Mouse (Mus musculus) ES-Bruce4 (cell line): Measurements from ENCODE around the gene Olfr558. TPM values are rescaled to one million over a fixed set of nuclear protein-coding genes. Genes with fewer than 3 reads are reported as not detected.

Experiments used
- H3K27ac ChIP-seq: 2 replicates; pipeline ENCODE4 v1.5.1; 2012; ENCODE audit warnings: low read length, inconsistent platforms; ENCODE audit not compliant: insufficient read depth
- H3K27me3 ChIP-seq: 2 replicates; pipeline ENCODE4 v1.6.1; 2012; ENCODE audit warnings: mild to moderate bottlenecking, low read length, inconsistent platforms; ENCODE audit not compliant: control insufficient read depth, poor library complexity, insufficient read depth, severe bottlenecking
- H3K36me3 ChIP-seq: 2 replicates; pipeline ENCODE4 v1.6.1; 2012; ENCODE audit warnings: inconsistent platforms, mild to moderate bottlenecking, low read length, moderate library complexity; ENCODE audit not compliant: control insufficient read depth, poor library complexity, insufficient read depth, severe bottlenecking
- H3K4me1 ChIP-seq: one replicate; pipeline ENCODE4 v1.8.1; 2011; ENCODE audit warnings: low read length; ENCODE audit not compliant: control insufficient read depth, insufficient read depth
- H3K4me3 ChIP-seq: 2 replicates; pipeline ENCODE4 v1.5.1; 2011; ENCODE audit warnings: low read depth, mild to moderate bottlenecking, low read length
- H3K9ac ChIP-seq: 2 replicates; pipeline ENCODE4 v1.6.1; 2012; ENCODE audit warnings: low read depth, mild to moderate bottlenecking, inconsistent platforms; ENCODE audit not compliant: poor library complexity, severe bottlenecking
- H3K9me3 ChIP-seq: replicated peaks from 2 replicates; pipeline ENCODE4 v1.6.1; 2012; ENCODE audit warnings: mild to moderate bottlenecking, low read length, inconsistent platforms; ENCODE audit not compliant: control insufficient read depth, poor library complexity, insufficient read depth, severe bottlenecking
- CTCF ChIP-seq: IDR thresholded peaks from one replicate; pipeline ENCODE4 v1.8.1; 2011; ENCODE audit warnings: low read depth, low read length
- EP300 ChIP-seq: IDR thresholded peaks from 2 replicates; pipeline ENCODE4 v1.6.1; 2011; ENCODE audit warnings: low read depth, low read length; ENCODE audit not compliant: insufficient read depth
- POLR2A ChIP-seq: IDR thresholded peaks from one replicate; pipeline ENCODE4 v1.8.1; 2011; ENCODE audit warnings: low read length; ENCODE audit not compliant: insufficient read depth
- polyA plus RNA-seq: library from polyadenylated mRNA; stranded (reverse); fragments of >200 nt; gene quantifications from 2 replicates; pipeline ENCODE4 v1.2.4, GENCODE M21; 2011; ENCODE audit warnings: low read depth; ENCODE audit not compliant: missing spikeins, insufficient read depth, insufficient read length

The Olfr558 gene
- polyA plus RNA-seq, 1 experiment: not detected

GRCm38 (mm10) chr7:102737705-102738104 lies 35.7 kb downstream of the Olfr558 start:
- Histone ChIP-seq H3K27me3 (no peaks in the 10 kb centered on the region), H3K4me1 (no peaks in the 10 kb centered on the region), H3K27ac (no peak overlapping the region), H3K9me3 (no peaks in the 10 kb centered on the region), H3K4me3 (no peak overlapping the region), H3K9ac (no peak overlapping the region), H3K36me3 (no peaks in the 10 kb centered on the region)
- TF ChIP-seq POLR2A (no peak), EP300 (no peak), CTCF (no peak)

- Histone ChIP-seq H3K9ac (no peak overlapping the region), H3K27ac (no peak overlapping the region), H3K27me3 (no peaks in the 10 kb centered on the region), H3K4me3 (no peak overlapping the region), H3K36me3 (no peaks in the 10 kb centered on the region), H3K4me1 (no peaks in the 10 kb centered on the region), H3K9me3 (no peaks in the 10 kb centered on the region)
- TF ChIP-seq EP300 (no peak), POLR2A (no peak), CTCF (no peak)
These were observed 50.1 kb downstream of the Olfr558 start for GRCm38 (mm10) chr7:102752086-102752485.

- Histone ChIP-seq H3K27ac (no peak within 1 kb of the TSS), H3K4me3 (no peak within 1 kb of the TSS), H3K4me1 (no peaks in the 10 kb centered on the region), H3K27me3 (no peaks in the 10 kb centered on the region), H3K36me3 (no peaks in the 10 kb centered on the region), H3K9ac (no peak within 1 kb of the TSS), H3K9me3 (no peaks in the 10 kb centered on the region)
- TF ChIP-seq EP300: no peak
- TF ChIP-seq CTCF: no peak
- TF ChIP-seq POLR2A: no peak
These were observed 57.3 kb downstream of the Olfr558 start, which contains the start of the genes Olfr560 and Olfr78 for GRCm38 (mm10) chr7:102759266-102759665. Gene Olfr560, minus strand, starts transcription at chr7:102759366. Gene Olfr78, minus strand, starts transcription at chr7:102759471.

Other genes with a start within 250 kb of the Olfr558 start
- gene Olfr543, start 220.5 kb upstream of the Olfr558 start, polyA plus RNA-seq: not detected in 2 replicates
- gene Olfr544, start 213.9 kb upstream of the Olfr558 start, polyA plus RNA-seq: not detected in 2 replicates
- not detected in 2 replicates for gene Olfr545, start 202.6 kb upstream of the Olfr558 start, polyA plus RNA-seq
- gene Olfr547, start 167.5 kb upstream of the Olfr558 start, polyA plus RNA-seq: not detected in 2 replicates
- gene Olfr548-ps1, start 161.3 kb upstream of the Olfr558 start, polyA plus RNA-seq: not detected in 2 replicates
- gene Olfr549, start 152.3 kb upstream of the Olfr558 start, polyA plus RNA-seq: not detected in 2 replicates
- 8.6 and 9.9 TPM in 2 replicates for gene Trim21, start 136.7 kb upstream of the Olfr558 start, polyA plus RNA-seq
- gene Olfr550, start 130.8 kb upstream of the Olfr558 start, polyA plus RNA-seq: not detected in 2 replicates
- not detected in 2 replicates for gene Olfr551, start 110.3 kb upstream of the Olfr558 start, polyA plus RNA-seq
- gene Olfr552, start 104.4 kb upstream of the Olfr558 start, polyA plus RNA-seq: not detected in 2 replicates
- gene Olfr553, start 84.0 kb upstream of the Olfr558 start, polyA plus RNA-seq: not detected in 2 replicates
- not detected in 2 replicates for gene Olfr554, start 63.8 kb upstream of the Olfr558 start, polyA plus RNA-seq
- gene Olfr555, start 43.4 kb upstream of the Olfr558 start, polyA plus RNA-seq: not detected in 2 replicates
- gene Olfr556, start 37.3 kb upstream of the Olfr558 start, polyA plus RNA-seq: not detected in 2 replicates
- 7.6 and 9.9 TPM in 2 replicates for gene Trim68, start 14.9 kb upstream of the Olfr558 start, polyA plus RNA-seq
- gene Olfr557, start 6.3 kb upstream of the Olfr558 start, polyA plus RNA-seq: not detected in 2 replicates
- not detected in 2 replicates for gene Olfr33, start 16.9 kb downstream of the Olfr558 start, polyA plus RNA-seq
- not detected in 2 replicates for gene Olfr559, start 25.3 kb downstream of the Olfr558 start, polyA plus RNA-seq
- not detected in 2 replicates for gene Olfr560, start 57.2 kb downstream of the Olfr558 start, polyA plus RNA-seq
- not detected in 2 replicates for gene Olfr78, start 57.3 kb downstream of the Olfr558 start, polyA plus RNA-seq
- gene Olfr561, start 69.0 kb downstream of the Olfr558 start, polyA plus RNA-seq: not detected in 2 replicates
- not detected in 2 replicates for gene Olfr564, start 101.3 kb downstream of the Olfr558 start, polyA plus RNA-seq
- gene Olfr566, start 156.6 kb downstream of the Olfr558 start, polyA plus RNA-seq: not detected in 2 replicates
- gene Olfr568, start 174.9 kb downstream of the Olfr558 start, polyA plus RNA-seq: not detected in 2 replicates
- not detected in 2 replicates for gene Olfr569, start 188.7 kb downstream of the Olfr558 start, polyA plus RNA-seq
- gene Olfr570, start 192.4 kb downstream of the Olfr558 start, polyA plus RNA-seq: not detected in 2 replicates
- gene Olfr571, start 215.3 kb downstream of the Olfr558 start, polyA plus RNA-seq: 0.33 and 0.39 TPM in 2 replicates
- gene Olfr572, start 222.2 kb downstream of the Olfr558 start, polyA plus RNA-seq: not detected in 2 replicates
- gene Olfr573-ps1, start 240.4 kb downstream of the Olfr558 start, polyA plus RNA-seq: not detected in 2 replicates
- not detected in 2 replicates for gene Olfr574, start 246.3 kb downstream of the Olfr558 start, polyA plus RNA-seq